Mouse (Mus musculus): ENCODE measurements around the gene Ptov1. TPM values are rescaled to one million over a fixed set of nuclear protein-coding genes. Genes with fewer than 3 reads are reported as not detected.

Ptov1 gene
- polyA plus RNA-seq, 1 experiment from 2014 or later: 419 TPM

DNA sequence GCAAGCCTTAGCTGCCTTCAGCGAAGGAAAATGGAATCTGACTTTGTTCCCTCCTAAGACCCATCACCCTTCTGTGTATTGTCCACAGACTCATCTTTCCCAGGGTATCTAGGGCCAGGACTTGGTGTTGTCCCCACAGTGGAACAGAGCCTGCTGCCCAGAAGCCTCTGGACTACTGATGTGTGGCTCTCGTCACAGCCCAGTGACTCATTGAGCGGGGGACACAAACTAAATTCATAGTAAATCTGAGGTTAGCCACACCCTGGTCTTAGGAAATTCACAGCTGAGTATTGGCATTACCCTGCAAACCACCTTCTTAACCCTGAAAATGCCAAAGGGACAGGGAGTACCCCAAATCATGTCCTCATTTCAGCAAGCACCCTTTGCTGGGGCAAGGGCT, 42.8 kb downstream of the Ptov1 start:
- peaks cover 24% of the 10 kb centered on the region for H3K36me3 ChIP-seq (ENCODE audit: control insufficient read depth, insufficient read depth, low read length)
- 88% methylated on average over 3 of the region's 3 CpGs for WGBS

DNA sequence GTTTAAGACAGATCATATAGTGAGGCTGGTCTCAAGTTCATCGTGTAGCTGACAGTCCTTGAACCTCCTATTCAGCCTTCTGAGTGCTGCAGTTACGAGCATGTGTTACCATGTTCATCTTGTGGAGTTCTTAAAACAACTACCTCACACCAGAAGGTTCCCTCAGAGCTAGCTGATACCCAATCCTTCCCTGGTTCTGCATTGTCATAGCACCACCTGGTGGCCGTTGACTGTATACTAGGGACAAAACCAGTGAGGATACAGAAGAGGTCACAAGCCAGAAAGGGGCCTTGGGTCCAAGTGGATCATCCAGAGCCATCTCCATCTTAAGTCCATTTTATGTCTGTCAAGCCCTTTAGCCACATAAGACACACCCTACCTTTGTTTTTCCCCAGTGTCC, 44.7 kb downstream of the Ptov1 start:
- ATAC-seq: peak; percentile 70

More for the DNA sequence above, 42.8 kb downstream of the Ptov1 start:
- H3K9ac ChIP-seq (ENCODE audit: low read depth, low read length): no peak overlapping the region
- H3K4me2 ChIP-seq (ENCODE audit: low read length): no peak overlapping the region
- H3K27me3 ChIP-seq (ENCODE audit: control insufficient read depth, insufficient read depth, low read depth, low read length): no peaks in the 10 kb centered on the region
- no peak overlapping the region for H3K4me3 ChIP-seq (ENCODE audit: low read depth, low read length)
- no peak for ATAC-seq
- no peak overlapping the region for H3K27ac ChIP-seq (ENCODE audit: low read length)
- 0 out of 2 replicates have a peak, but pooled peaks cover 2% of the 10 kb centered on the region for H3K4me1 ChIP-seq (ENCODE audit: control insufficient read depth, insufficient read depth, low read length)
- H3K9me3 ChIP-seq (replicated peaks; ENCODE audit: control insufficient read depth, low read length, poor library complexity, severe bottlenecking): no peaks in the 10 kb centered on the region

DNA sequence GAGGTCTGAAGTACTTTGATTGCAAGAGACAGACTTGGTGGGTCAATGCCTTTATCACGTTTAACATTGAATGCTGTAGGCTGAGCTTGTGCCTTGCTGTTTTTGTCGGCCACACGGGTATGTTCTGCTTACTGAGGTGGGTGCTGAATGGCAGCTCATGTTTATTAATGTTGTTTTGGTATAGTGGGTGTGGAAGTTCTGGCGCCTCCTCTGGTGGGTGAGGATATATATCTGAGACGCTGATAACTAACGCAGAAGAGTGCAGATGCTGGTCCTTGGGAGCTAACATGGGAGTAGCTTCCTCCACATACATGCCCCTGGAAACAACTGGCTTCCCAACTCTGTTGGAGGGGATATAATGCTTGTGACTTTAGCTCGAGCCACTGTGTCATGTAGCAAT, 46.2 kb downstream of the Ptov1 start:
- ATAC-seq: no peak
- no peak overlapping the region for H3K9ac ChIP-seq (ENCODE audit: low read depth, low read length)
- no peak overlapping the region for H3K4me2 ChIP-seq (ENCODE audit: low read length)
- H3K27ac ChIP-seq (ENCODE audit: low read length): no peak overlapping the region
- H3K36me3 ChIP-seq (ENCODE audit: control insufficient read depth, insufficient read depth, low read length): peaks cover 1% of the 10 kb centered on the region; the same call in 1 of the 2 replicates
- H3K9me3 ChIP-seq (replicated peaks; ENCODE audit: control insufficient read depth, low read length, poor library complexity, severe bottlenecking): no peaks in the 10 kb centered on the region
- H3K4me1 ChIP-seq (ENCODE audit: control insufficient read depth, insufficient read depth, low read length): peaks cover 21% of the 10 kb centered on the region
- no peaks in the 10 kb centered on the region for H3K27me3 ChIP-seq (ENCODE audit: control insufficient read depth, insufficient read depth, low read depth, low read length)
- 38% methylated on average over 7 of the region's 7 CpGs for WGBS
- H3K4me3 ChIP-seq (ENCODE audit: low read depth, low read length): no peak overlapping the region

More for the DNA sequence above, 44.7 kb downstream of the Ptov1 start:
- WGBS: 25% methylated on average over 3 of the region's 3 CpGs
- Histone ChIP-seq H3K4me3 (ENCODE audit: low read depth, low read length) (no peak overlapping the region), H3K4me1 (ENCODE audit: control insufficient read depth, insufficient read depth, low read length) (peaks cover 6% of the 10 kb centered on the region; the same call in 1 of the 2 replicates), H3K9ac (ENCODE audit: low read depth, low read length) (no peak overlapping the region), H3K27ac (ENCODE audit: low read length) (no peak overlapping the region), H3K36me3 (ENCODE audit: control insufficient read depth, insufficient read depth, low read length) (peaks cover 12% of the 10 kb centered on the region), H3K9me3 (replicated peaks; ENCODE audit: control insufficient read depth, low read length, poor library complexity, severe bottlenecking) (no peaks in the 10 kb centered on the region), H3K4me2 (ENCODE audit: low read length) (no peak overlapping the region), H3K27me3 (ENCODE audit: control insufficient read depth, insufficient read depth, low read depth, low read length) (no peaks in the 10 kb centered on the region)

DNA sequence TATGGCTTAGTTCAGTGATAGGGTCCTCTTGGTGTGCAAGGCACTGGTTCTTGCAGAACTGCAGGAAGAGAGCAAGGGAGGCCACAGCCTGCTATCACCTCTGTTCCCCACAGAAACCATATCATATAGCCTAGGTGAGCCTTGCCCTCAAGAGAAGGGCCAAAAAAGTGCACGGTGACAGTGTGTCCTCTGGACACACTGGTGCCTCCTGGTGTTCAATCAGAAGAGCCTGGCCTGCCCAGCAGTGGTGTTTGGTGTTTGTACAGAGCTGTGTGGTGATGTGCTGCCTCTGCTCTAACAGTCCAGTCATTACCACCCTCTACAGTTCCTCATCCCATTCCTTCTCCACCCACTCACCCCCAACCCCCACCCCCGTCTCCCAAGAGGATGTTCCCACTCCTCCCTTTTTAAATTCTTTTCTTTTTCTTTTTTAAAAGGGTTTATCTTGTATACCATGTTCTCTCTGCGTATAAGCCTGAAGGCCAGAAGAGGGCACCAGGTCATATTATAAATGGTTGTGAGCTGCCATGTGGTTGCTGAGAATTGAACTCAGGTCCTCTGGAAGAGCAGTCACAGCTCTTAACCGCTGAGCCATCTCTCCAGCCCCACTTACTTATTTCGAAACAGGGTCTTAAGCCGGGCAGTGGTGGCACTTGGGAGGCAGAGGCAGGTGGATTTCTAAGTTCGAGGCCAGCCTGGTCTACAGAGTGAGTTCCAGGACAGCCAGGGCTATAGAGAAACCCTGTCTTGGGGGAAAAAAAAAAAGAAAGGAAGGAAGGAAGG, 47.7 kb downstream of the Ptov1 start:
- Histone ChIP-seq H3K27me3 (ENCODE audit: control insufficient read depth, insufficient read depth, low read depth, low read length) (no peaks in the 10 kb centered on the region), H3K9me3 (replicated peaks; ENCODE audit: control insufficient read depth, low read length, poor library complexity, severe bottlenecking) (no peaks in the 10 kb centered on the region), H3K4me1 (ENCODE audit: control insufficient read depth, insufficient read depth, low read length) (peaks cover 36% of the 10 kb centered on the region), H3K4me2 (ENCODE audit: low read length) (no peak overlapping the region), H3K27ac (ENCODE audit: low read length) (no peak overlapping the region), H3K4me3 (ENCODE audit: low read depth, low read length) (no peak overlapping the region), H3K36me3 (ENCODE audit: control insufficient read depth, insufficient read depth, low read length) (no peaks in the 10 kb centered on the region), H3K9ac (ENCODE audit: low read depth, low read length) (no peak overlapping the region)
- WGBS: 86% methylated on average over 7 of the region's 7 CpGs
- no peak for ATAC-seq

DNA sequence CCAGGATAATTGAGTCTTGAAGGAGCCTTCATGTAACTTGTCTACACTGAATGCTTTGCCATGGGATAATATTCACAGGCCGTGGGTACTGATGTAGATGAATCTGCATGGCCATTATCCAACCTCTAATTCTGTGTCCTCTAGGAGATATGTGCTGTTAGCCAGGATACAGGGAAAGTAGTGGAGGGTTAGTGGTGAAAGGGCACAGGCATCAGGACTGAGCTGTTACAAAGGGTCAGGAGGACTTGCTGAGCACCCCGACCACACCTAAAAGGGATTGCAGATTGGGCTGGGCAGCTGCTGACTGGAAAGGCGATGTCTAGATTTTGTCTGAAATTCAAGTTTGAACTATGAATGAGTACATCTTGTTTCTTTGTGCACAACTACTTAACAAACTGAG, 49.1 kb downstream of the Ptov1 start:
- 85% methylated on average over 3 of the region's 3 CpGs for WGBS
- no peak overlapping the region for H3K27ac ChIP-seq (ENCODE audit: low read length)
- H3K4me1 ChIP-seq (ENCODE audit: control insufficient read depth, insufficient read depth, low read length): peaks cover 36% of the 10 kb centered on the region
- H3K27me3 ChIP-seq (ENCODE audit: control insufficient read depth, insufficient read depth, low read depth, low read length): no peaks in the 10 kb centered on the region
- H3K9me3 ChIP-seq (replicated peaks; ENCODE audit: control insufficient read depth, low read length, poor library complexity, severe bottlenecking): no peaks in the 10 kb centered on the region
- no peak overlapping the region for H3K4me2 ChIP-seq (ENCODE audit: low read length)
- no peak for ATAC-seq
- no peak overlapping the region for H3K4me3 ChIP-seq (ENCODE audit: low read depth, low read length)
- H3K36me3 ChIP-seq (ENCODE audit: control insufficient read depth, insufficient read depth, low read length): no peaks in the 10 kb centered on the region
- H3K9ac ChIP-seq (ENCODE audit: low read depth, low read length): no peak overlapping the region

DNA sequence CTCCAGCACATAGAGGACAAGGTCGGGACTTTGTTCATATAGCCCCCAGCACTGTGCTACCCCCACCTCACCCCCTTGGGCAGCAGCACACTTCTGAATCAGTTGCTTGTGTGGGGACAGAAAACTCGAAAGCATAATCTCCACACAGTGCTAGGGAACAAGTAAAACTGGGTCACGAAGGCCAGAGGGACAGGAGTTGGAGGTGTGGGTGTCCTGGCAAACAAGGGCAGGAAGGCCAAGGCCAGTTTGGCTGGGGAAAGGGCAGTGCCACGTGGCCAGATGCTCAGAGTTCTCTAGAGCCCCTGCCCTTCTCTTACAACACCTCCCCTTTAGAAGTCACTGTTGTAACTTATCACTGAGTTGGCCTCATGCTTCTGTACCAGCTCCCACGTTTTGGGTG, 49.7 kb downstream of the Ptov1 start:
- ATAC-seq: no peak
- no peak overlapping the region for H3K4me3 ChIP-seq (ENCODE audit: low read depth, low read length)
- H3K27ac ChIP-seq (ENCODE audit: low read length): no peak overlapping the region
- 71% methylated on average over 5 of the region's 5 CpGs for WGBS
- H3K4me1 ChIP-seq (ENCODE audit: control insufficient read depth, insufficient read depth, low read length): peaks cover 42% of the 10 kb centered on the region
- H3K9me3 ChIP-seq (replicated peaks; ENCODE audit: control insufficient read depth, low read length, poor library complexity, severe bottlenecking): no peaks in the 10 kb centered on the region
- H3K4me2 ChIP-seq (ENCODE audit: low read length): no peak overlapping the region
- no peaks in the 10 kb centered on the region for H3K36me3 ChIP-seq (ENCODE audit: control insufficient read depth, insufficient read depth, low read length)
- no peaks in the 10 kb centered on the region for H3K27me3 ChIP-seq (ENCODE audit: control insufficient read depth, insufficient read depth, low read depth, low read length)
- H3K9ac ChIP-seq (ENCODE audit: low read depth, low read length): no peak overlapping the region

DNA sequence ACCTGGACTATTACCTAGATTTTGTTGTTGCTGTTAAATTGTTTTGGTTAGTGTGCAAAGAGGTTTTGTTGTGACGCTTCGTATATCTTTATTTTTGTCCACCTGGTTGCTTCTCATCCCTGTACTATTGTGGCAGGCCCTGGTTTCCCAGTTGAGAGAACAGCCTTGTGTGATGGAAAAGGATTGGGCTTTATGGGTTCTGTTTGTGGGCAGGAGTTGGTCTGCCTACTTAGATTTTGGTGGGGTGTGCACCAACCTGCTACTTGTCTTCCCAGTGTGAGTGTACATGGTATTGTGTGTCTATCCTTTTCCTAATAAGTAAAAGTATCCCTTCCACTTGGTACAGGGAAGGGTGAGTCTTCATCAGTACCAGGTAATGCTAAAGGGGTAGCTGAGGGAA, 50.2 kb downstream of the Ptov1 start:
- Histone ChIP-seq H3K4me1 (ENCODE audit: control insufficient read depth, insufficient read depth, low read length) (peaks cover 40% of the 10 kb centered on the region), H3K36me3 (ENCODE audit: control insufficient read depth, insufficient read depth, low read length) (no peaks in the 10 kb centered on the region), H3K4me3 (ENCODE audit: low read depth, low read length) (no peak overlapping the region), H3K4me2 (ENCODE audit: low read length) (peak overlapping the region; percentile 43), H3K9me3 (replicated peaks; ENCODE audit: control insufficient read depth, low read length, poor library complexity, severe bottlenecking) (no peaks in the 10 kb centered on the region), H3K27me3 (ENCODE audit: control insufficient read depth, insufficient read depth, low read depth, low read length) (no peaks in the 10 kb centered on the region), H3K27ac (ENCODE audit: low read length) (no peak overlapping the region), H3K9ac (ENCODE audit: low read depth, low read length) (peak overlapping the region; percentile 22)
- ATAC-seq: no peak
- WGBS: 89% methylated on average over 2 of the region's 2 CpGs

DNA sequence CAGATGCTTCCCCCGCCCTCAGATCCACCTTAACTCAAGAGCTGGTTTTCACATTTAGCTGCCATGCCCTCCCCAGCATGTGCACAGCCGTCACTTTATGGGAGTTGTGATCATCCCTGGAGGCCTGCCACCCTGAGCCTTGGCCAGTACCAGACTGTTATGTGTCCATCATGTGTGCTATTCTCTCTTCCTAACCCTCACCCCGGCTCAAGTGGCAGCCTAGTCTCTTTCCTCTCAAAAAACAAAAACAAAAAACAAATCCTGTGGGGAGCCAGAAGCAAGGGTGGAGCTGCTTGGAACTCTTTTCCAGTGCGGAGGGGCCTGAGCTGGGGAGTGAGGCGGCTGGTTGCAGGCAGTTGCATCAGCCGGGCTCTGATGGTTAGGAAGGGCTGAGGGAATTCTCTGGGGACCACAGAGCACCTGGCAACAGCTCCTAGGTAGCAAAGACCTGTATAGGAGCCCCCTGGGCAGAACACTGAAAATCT, 50.8 kb downstream of the Ptov1 start:
- WGBS: 31% methylated on average over 6 of the region's 6 CpGs
- no peaks in the 10 kb centered on the region for H3K9me3 ChIP-seq (replicated peaks; ENCODE audit: control insufficient read depth, low read length, poor library complexity, severe bottlenecking)
- H3K27ac ChIP-seq (ENCODE audit: low read length): no peak overlapping the region
- H3K36me3 ChIP-seq (ENCODE audit: control insufficient read depth, insufficient read depth, low read length): no peaks in the 10 kb centered on the region
- H3K9ac ChIP-seq (ENCODE audit: low read depth, low read length): peak overlapping the region; percentile 22
- no peak for ATAC-seq
- no peaks in the 10 kb centered on the region for H3K27me3 ChIP-seq (ENCODE audit: control insufficient read depth, insufficient read depth, low read depth, low read length)
- H3K4me2 ChIP-seq (ENCODE audit: low read length): peak overlapping the region; percentile 43
- peaks cover 40% of the 10 kb centered on the region for H3K4me1 ChIP-seq (ENCODE audit: control insufficient read depth, insufficient read depth, low read length)
- peak overlapping the region; percentile 11; the same call in 1 of the 2 replicates for H3K4me3 ChIP-seq (ENCODE audit: low read depth, low read length)

DNA sequence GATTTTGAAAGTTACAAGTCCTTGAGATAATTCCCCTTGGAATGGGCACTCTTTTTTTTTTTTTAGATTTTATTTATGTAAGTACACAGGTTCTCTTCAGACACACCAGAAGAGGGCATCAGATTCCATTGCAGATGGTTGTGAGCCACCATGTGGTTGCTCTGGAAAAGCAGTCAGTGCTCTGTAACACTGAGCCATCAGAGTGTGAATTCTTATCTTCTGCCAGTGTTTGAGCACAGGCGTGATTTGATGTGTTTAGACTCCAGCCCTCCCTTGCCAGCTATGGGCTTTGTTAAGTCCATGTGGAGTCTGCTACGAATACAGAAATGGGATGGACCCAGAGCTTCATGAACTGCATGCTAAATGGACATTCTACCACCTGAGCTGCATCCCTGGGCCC, 51.4 kb downstream of the Ptov1 start:
- no peak overlapping the region for H3K27ac ChIP-seq (ENCODE audit: low read length)
- H3K27me3 ChIP-seq (ENCODE audit: control insufficient read depth, insufficient read depth, low read depth, low read length): no peaks in the 10 kb centered on the region
- 22% methylated on average over 2 of the region's 2 CpGs for WGBS
- H3K4me1 ChIP-seq (ENCODE audit: control insufficient read depth, insufficient read depth, low read length): peaks cover 40% of the 10 kb centered on the region
- 0 out of 2 replicates have a peak overlapping the region, but pooled peaks have one; percentile 89 for H3K4me3 ChIP-seq (ENCODE audit: low read depth, low read length)
- no peak for ATAC-seq
- no peaks in the 10 kb centered on the region for H3K9me3 ChIP-seq (replicated peaks; ENCODE audit: control insufficient read depth, low read length, poor library complexity, severe bottlenecking)
- H3K4me2 ChIP-seq (ENCODE audit: low read length): peak overlapping the region; percentile 68
- no peak overlapping the region; the same call in 1 of the 2 replicates for H3K9ac ChIP-seq (ENCODE audit: low read depth, low read length)
- no peaks in the 10 kb centered on the region for H3K36me3 ChIP-seq (ENCODE audit: control insufficient read depth, insufficient read depth, low read length)

All from midbrain, embryonic 16.5 days (tissue).